Mouse (Mus musculus) midbrain, postnatal 0 days (tissue): ENCODE measurements around the gene Tmbim7. TPM values are rescaled to one million over a fixed set of nuclear protein-coding genes. Genes with fewer than 3 reads are reported as not detected.
"Not testable (repeated sequence)": the region's sequence is repeated elsewhere in the genome, so short reads cannot be mapped to it uniquely, and the experiment has no call there.

Experiments
- ATAC-seq: fragments of 200-750 bp; cut with Nextera tagmentation; 2 replicates; pipeline ENCODE4 v1.8.0; 2017; ENCODE audit warnings: moderate number of reproducible peaks, mild to moderate bottlenecking, moderate TSS enrichment, moderate library complexity; ENCODE audit not compliant: low FRiP score
- DNase-seq: peaks from one replicate; pipeline ENCODE4 v3.0.0-alpha.2; 2015; ENCODE audit warnings: low spot score
- H3K27ac ChIP-seq: fragments of 300-500 bp; sonication (generic); 2 replicates; pipeline ENCODE4 v1.5.1; 2014; ENCODE audit warnings: low read depth, mild to moderate bottlenecking, low read length, mixed read lengths
- H3K27me3 ChIP-seq: fragments of 300-500 bp; sonication (generic); 2 replicates; pipeline ENCODE4 v1.6.1; 2014; ENCODE audit warnings: low read length, control low read depth, mixed read lengths; ENCODE audit not compliant: insufficient read depth
- H3K36me3 ChIP-seq: fragments of 300-500 bp; sonication (generic); 2 replicates; pipeline ENCODE4 v1.6.1; 2014; ENCODE audit warnings: low read length, control low read depth, mixed read lengths; ENCODE audit not compliant: insufficient read depth
- H3K4me1 ChIP-seq: fragments of 300-500 bp; sonication (generic); 2 replicates; pipeline ENCODE4 v1.6.1; 2014; ENCODE audit warnings: mild to moderate bottlenecking, control low read depth, antibody characterized with exemption, low read length, mixed read lengths; ENCODE audit not compliant: insufficient read depth
- H3K4me2 ChIP-seq: fragments of 300-500 bp; sonication (generic); 2 replicates; pipeline ENCODE4 v1.6.1; 2014; ENCODE audit warnings: low read depth, mild to moderate bottlenecking, low read length, mixed read lengths; ENCODE audit not compliant: poor library complexity, severe bottlenecking
- H3K4me3 ChIP-seq: fragments of 300-500 bp; sonication (generic); 2 replicates; pipeline ENCODE4 v1.5.1; 2014; ENCODE audit warnings: low read depth, mild to moderate bottlenecking, low read length, moderate library complexity
- H3K9ac ChIP-seq: fragments of 300-500 bp; sonication (generic); replicated peaks from 2 replicates; pipeline ENCODE4 v1.6.1; 2014; ENCODE audit warnings: mild to moderate bottlenecking, low read length, moderate library complexity, mixed read lengths; ENCODE audit not compliant: poor library complexity, severe bottlenecking
- H3K9me3 ChIP-seq: fragments of 300-500 bp; sonication (generic); 2 replicates; pipeline ENCODE4 v1.6.1; 2016; ENCODE audit warnings: low read length, control low read depth
- CTCF ChIP-seq: IDR thresholded peaks from 2 replicates; pipeline ENCODE4 v1.5.1; 2016; ENCODE audit warnings: antibody characterized with exemption, mild to moderate bottlenecking
- WGBS: fragments of 180-500 bp; shearing (Covaris S2); extraction: QIAGEN DNeasy Blood & Tissue Kit; methylation state at CpG from one replicate; pipeline ENCODE4 v1.1.7; 2014; 5-methylcytosine and 5-hydroxymethylcytosine counted together
- polyA plus RNA-seq: library from polyadenylated mRNA; unstranded; fragments of >200 nt; fragmentation: Nextera tagmentation; extraction: Ambion mirVana; gene quantifications from 2 replicates; pipeline ENCODE4 v1.2.1, GENCODE M21; 2015
- total RNA-seq: library from RNA; depleted of rRNA; stranded (reverse); fragments of >200 nt; gene quantifications from 2 replicates; pipeline ENCODE4 v1.2.3, GENCODE M21; 2014

Gene Tmbim7
- total and polyA plus RNA-seq, 2 experiments from 2014 or later, result not detected

- no peaks in the 10 kb centered on the region for H3K36me3 ChIP-seq
- ATAC-seq, result no peak
- H3K9ac ChIP-seq, result no peak overlapping the region
- no peak overlapping the region for H3K4me2 ChIP-seq
- 85% methylated on average over 5 of the region's 5 CpGs for WGBS
- H3K27me3 ChIP-seq, result no peaks in the 10 kb centered on the region
- no peak overlapping the region for H3K27ac ChIP-seq
- DNase-seq, result no peak
- TF ChIP-seq CTCF, result no peak
- no peak overlapping the region for H3K4me3 ChIP-seq
- H3K9me3 ChIP-seq, result no peaks in the 10 kb centered on the region
- H3K4me1 ChIP-seq, result 0 out of 2 replicates have a peak, but pooled peaks cover under 1% of the 10 kb centered on the region
These were observed 640 bp downstream of the Tmbim7 start for GRCm38 (mm10) chr5:3651621-3652020.

DNA sequence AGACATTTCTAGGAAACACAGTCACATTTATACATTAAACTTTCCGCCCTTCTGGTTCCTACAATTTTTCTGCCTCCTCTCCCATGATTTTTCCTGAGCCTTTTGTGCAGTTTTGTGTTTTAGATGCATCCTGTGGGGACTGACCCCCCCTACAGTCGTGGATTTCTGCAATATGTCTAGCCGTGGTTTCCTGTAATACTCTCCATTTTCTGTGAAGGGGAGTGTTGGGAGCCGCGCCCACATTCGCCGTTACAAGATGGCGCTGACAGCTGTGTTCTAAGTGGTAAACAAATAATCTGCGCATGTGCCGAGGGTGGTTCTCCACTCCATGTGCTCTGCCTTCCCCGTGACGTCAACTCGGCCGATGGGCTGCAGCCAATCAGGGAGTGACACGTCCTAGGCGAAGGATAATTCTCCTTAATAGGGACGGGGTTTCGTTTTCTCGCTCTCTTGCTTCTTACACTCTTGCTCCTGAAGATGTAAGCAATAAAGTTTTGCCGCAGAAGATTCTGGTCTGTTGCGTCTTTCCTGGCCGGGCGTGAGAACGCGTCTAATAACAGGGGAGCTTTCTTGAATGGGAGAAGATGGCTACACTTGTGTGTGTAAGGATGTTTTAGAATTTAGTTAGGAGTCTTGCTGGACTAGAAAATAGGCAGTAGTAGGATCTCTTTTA lies 2.1 kb downstream of the Tmbim7 start:
- not testable (repeated sequence) for H3K4me2 ChIP-seq, H3K27ac ChIP-seq, H3K9me3 ChIP-seq, H3K36me3 ChIP-seq, H3K4me1 ChIP-seq, H3K9ac ChIP-seq, H3K4me3 ChIP-seq, ATAC-seq, H3K27me3 ChIP-seq, DNase-seq
- 96% methylated on average over 14 of the region's 25 CpGs for WGBS

DNA sequence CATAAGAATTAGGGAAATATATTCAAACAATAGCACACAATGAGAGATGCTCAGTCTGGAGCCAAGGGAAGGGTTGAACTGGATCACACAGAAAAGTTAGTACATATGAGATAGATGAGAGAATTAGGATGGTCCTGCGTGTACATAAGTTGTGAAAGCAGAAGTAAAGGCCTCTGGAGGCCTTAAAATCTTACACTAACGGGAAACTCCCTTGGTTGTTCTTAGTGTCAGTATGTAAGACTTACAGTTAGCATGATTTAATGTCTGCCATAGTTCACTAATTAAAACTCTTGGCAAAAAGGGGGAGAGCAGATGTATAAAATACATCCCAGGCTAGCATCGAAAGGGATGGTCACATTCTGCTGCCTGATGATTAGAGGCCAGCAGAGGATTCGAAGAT lies 2.8 kb downstream of the Tmbim7 start:
- 93% methylated on average over 4 of the region's 4 CpGs for WGBS
- H3K9ac ChIP-seq, result no peak overlapping the region
- no peak overlapping the region for H3K27ac ChIP-seq
- no peaks in the 10 kb centered on the region for H3K36me3 ChIP-seq
- H3K4me2 ChIP-seq, result no peak overlapping the region
- DNase-seq (no peak), ATAC-seq (no peak)
- no peaks in the 10 kb centered on the region for H3K4me1 ChIP-seq
- H3K27me3 ChIP-seq, result no peaks in the 10 kb centered on the region
- no peak for TF ChIP-seq CTCF
- no peaks in the 10 kb centered on the region for H3K9me3 ChIP-seq
- no peak overlapping the region for H3K4me3 ChIP-seq

DNA sequence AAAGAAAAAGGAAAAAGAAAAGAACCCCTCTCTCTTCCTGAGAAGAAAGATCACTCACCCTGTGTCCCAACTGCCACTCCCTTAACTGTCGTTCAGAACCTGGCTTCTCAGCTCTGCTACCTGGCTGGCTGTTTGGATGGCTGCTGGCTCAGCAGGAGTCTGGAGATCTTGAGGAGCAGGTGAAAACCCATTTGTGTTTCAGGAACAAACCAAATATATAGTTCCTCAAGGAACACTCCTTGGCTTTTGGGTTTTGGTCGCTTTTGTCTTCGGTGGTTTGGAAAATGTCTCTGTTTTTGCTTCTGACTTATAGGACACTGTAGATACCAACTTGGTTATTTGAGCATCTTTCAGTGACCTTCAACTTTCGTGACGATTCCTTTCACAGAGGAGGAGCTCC lies 6.1 kb downstream of the Tmbim7 start, which contains the start of gene Gatad1:
Gene Gatad1 (minus strand): TSS at position 101 of the 400 bp plus-strand sequence.
- H3K36me3 ChIP-seq, result no peaks in the 10 kb centered on the region
- no peak for DNase-seq
- H3K4me1 ChIP-seq, result no peaks in the 10 kb centered on the region
- WGBS, result 82% methylated on average over 5 of the region's 5 CpGs
- H3K4me2 ChIP-seq, result no peak within 1 kb of the TSS
- H3K4me3 ChIP-seq, result no peak within 1 kb of the TSS
- H3K27me3 ChIP-seq, result no peaks in the 10 kb centered on the region
- no peak for TF ChIP-seq CTCF
- H3K27ac ChIP-seq, result no peak within 1 kb of the TSS
- no peak within 1 kb of the TSS for H3K9ac ChIP-seq
- H3K9me3 ChIP-seq, result no peaks in the 10 kb centered on the region
- ATAC-seq, result no peak

DNA sequence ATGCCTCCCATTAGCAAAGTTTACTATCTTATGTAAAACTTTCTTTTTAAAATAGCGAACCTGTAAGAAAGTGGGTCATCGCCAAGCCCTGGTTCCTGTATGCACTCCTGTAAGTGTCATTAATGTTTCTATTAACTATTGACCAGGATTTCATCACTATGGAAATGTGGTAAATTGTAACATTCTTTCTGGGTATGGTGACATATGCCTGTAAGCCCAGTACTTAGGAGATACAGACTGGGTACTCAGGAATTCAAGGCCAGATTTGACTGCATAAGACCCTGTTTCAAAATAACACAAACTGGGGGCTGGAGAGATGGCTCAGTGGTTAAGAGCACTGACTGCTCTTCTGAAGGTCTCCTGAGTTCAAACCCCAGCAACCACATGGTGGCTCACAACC lies 14.2 kb downstream of the Tmbim7 start:
- Histone ChIP-seq H3K4me1 (no peaks in the 10 kb centered on the region), H3K27me3 (no peaks in the 10 kb centered on the region), H3K9ac (no peak overlapping the region), H3K27ac (no peak overlapping the region), H3K4me2 (no peak overlapping the region), H3K9me3 (no peaks in the 10 kb centered on the region), H3K4me3 (no peak overlapping the region), H3K36me3 (no peaks in the 10 kb centered on the region)
- no peak for TF ChIP-seq CTCF
- 92% methylated on average over 2 of the region's 2 CpGs for WGBS
- DNase-seq (no peak), ATAC-seq (no peak)

GRCm38 (mm10) chr5:3666585-3666984 lies 15.6 kb downstream of the Tmbim7 start:
- Histone ChIP-seq H3K4me1 (no peaks in the 10 kb centered on the region), H3K4me3 (no peak overlapping the region), H3K27me3 (no peaks in the 10 kb centered on the region), H3K27ac (no peak overlapping the region), H3K36me3 (no peaks in the 10 kb centered on the region), H3K4me2 (no peak overlapping the region), H3K9me3 (no peaks in the 10 kb centered on the region), H3K9ac (no peak overlapping the region)
- TF ChIP-seq CTCF, result no peak
- DNase-seq (no peak), ATAC-seq (no peak)
- 88% methylated on average over 12 of the region's 12 CpGs for WGBS
